In genomic region chr2:167063906-167064496, GRCm38 (mm10) we compare ENCODE assay signal across 8 mouse cellular contexts. TPM values are rescaled to one million over a fixed set of nuclear protein-coding genes. Genes with fewer than 3 reads are reported as not detected.
DNase-seq lines count a peak whose midpoint lies in the region; ATAC-seq and TF ChIP-seq lines count a peak whose summit lies in the region.

No protein-coding gene starts in this region.

- peaks cover 14% of the 10 kb centered on the region for H3K36me3 ChIP-seq in hindbrain, embryonic 16.5 days (ENCODE audit: control insufficient read depth, insufficient read depth, low read length)

- H3K4me1 ChIP-seq in hindbrain, embryonic 16.5 days (ENCODE audit: control insufficient read depth, insufficient read depth, low read depth, low read length), result peaks cover 30% of the 10 kb centered on the region

- DNase-seq in left cerebral cortex, adult 2 months (ENCODE audit: extremely low spot score in 1 of 2, low spot score in 2 of 2), result no peak
- DNase-seq in left cerebral cortex, adult 18-20 months (ENCODE audit: low spot score in 2 of 2), result no peak
- peak; percentile 69 for DNase-seq in brain, embryonic 14.5 days (ENCODE audit: low read depth)
- peak; percentile 40 for DNase-seq in neural tube, embryonic 10.5 days (ENCODE audit: extremely low spot score, low spot score)
- no peak for DNase-seq in adrenal gland, postnatal 14 days
- DNase-seq in cerebellum, postnatal 4 days (ENCODE audit: low spot score in 2 of 2), result no peak
- DNase-seq in right cerebral cortex, postnatal 14 days, result no peak

- H3K4me2 ChIP-seq in hindbrain, embryonic 16.5 days (ENCODE audit: low read length), result peak overlapping the region; percentile 79

- H3K27me3 ChIP-seq in hindbrain, embryonic 16.5 days (replicated peaks; ENCODE audit: control insufficient read depth, insufficient read depth, low read length), result no peaks in the 10 kb centered on the region

- no peak for TF ChIP-seq POLR2A in brain, embryonic 14.5 days (IDR thresholded peaks at IDR 0.05; ENCODE audit: borderline replicate concordance, extremely low read depth, insufficient read depth, insufficient read length, poor library complexity, severe bottlenecking)

- intact Hi-C loops in left cerebral cortex, adult 2 months (cut with DNase I), result loop anchor here (5.0 kb wide), 2 partner anchors 123 to 428 kb away; partner anchors contain the start of genes Rnf114 and Spata2

- peak overlapping the region; percentile 97 for H3K9ac ChIP-seq in hindbrain, embryonic 16.5 days (ENCODE audit: low read depth, low read length)

- 0% methylated on average over 7 of the region's 7 CpGs for WGBS in hindbrain, embryonic 16.5 days

- no peak for ATAC-seq in hindbrain, embryonic 16.5 days

- peak overlapping the region; percentile 96 for H3K27ac ChIP-seq in left cerebral cortex, adult 2 months
- H3K27ac ChIP-seq in hindbrain, embryonic 16.5 days (ENCODE audit: low read depth, low read length), result peak overlapping the region; percentile 80

- peak overlapping the region; percentile 97 for H3K4me3 ChIP-seq in left cerebral cortex, adult 2 months
- peak overlapping the region; percentile 91 for H3K4me3 ChIP-seq in hindbrain, embryonic 16.5 days (ENCODE audit: low read length)

- H3K9me3 ChIP-seq in hindbrain, embryonic 16.5 days (ENCODE audit: control insufficient read depth, low read length), result no peaks in the 10 kb centered on the region

- peak; percentile 8 for TF ChIP-seq CTCF in left cerebral cortex, adult 2 months (IDR thresholded peaks at IDR 0.05)
- no peak for TF ChIP-seq CTCF in brain, embryonic 14.5 days (IDR thresholded peaks at IDR 0.05; ENCODE audit: borderline replicate concordance, extremely low read depth, insufficient read depth, insufficient read length)

RNA-seq across cellular contexts. Expression of gene Znfx1, which starts 1.2 kb away (rescaled TPM):
- total RNA-seq in left cerebral cortex, adult 2 months (2021), result 10 to 100 TPM; 76.7 to 80.7 TPM
- 10 to 100 TPM; 77.2 to 78.9 TPM for total RNA-seq in left cerebral cortex, adult 18-20 months (2021)
- 10.5 and 16.8 TPM in 2 replicates for polyA plus RNA-seq in brain, embryonic 14.5 days (2012; rRNA removed)
- polyA plus RNA-seq in hindbrain, embryonic 16.5 days (2015; fragmentation: Nextera tagmentation; extraction: Ambion mirVana), result 6.8 and 7.6 TPM in 2 replicates
- 37.7 and 43.5 TPM in 2 replicates for total RNA-seq in adrenal gland, postnatal 14 days (2021)

RNA-seq across cellular contexts. Expression of gene Ddx27, which starts 49.0 kb away (rescaled TPM):
- total RNA-seq in left cerebral cortex, adult 2 months (2021), result 10 to 100 TPM; 34.6 to 35.5 TPM
- total RNA-seq in left cerebral cortex, adult 18-20 months (2021), result 10 to 100 TPM; 27.8 to 28.6 TPM
- polyA plus RNA-seq in brain, embryonic 14.5 days (2012; rRNA removed), result 35.4 and 38.3 TPM in 2 replicates
- 34.9 and 38.1 TPM in 2 replicates for polyA plus RNA-seq in hindbrain, embryonic 16.5 days (2015; fragmentation: Nextera tagmentation; extraction: Ambion mirVana)
- total RNA-seq in adrenal gland, postnatal 14 days (2021), result 34.6 and 43.0 TPM in 2 replicates

Comparison
In these comparisons a context has a peak if more than half of its experiments do, and no peak if none do; other contexts are left out.
1. DNase-seq: peak in brain, embryonic 14.5 days (single experiment) and neural tube, embryonic 10.5 days (single experiment); none in left cerebral cortex, adult 2 months (0 of 2), left cerebral cortex, adult 18-20 months (0 of 2), adrenal gland, postnatal 14 days (single experiment), cerebellum, postnatal 4 days (0 of 2) and right cerebral cortex, postnatal 14 days (single experiment).